Comparison of ENCODE assay signal across 46 mouse cellular contexts in genomic region chr16:38780960-38781572, GRCm38 (mm10). TPM values are rescaled to one million over a fixed set of nuclear protein-coding genes. Genes with fewer than 3 reads are reported as not detected.
"Had no signal": no experiment of that assay in that cellular context is flagged by ENCODE, and none has a peak within 500 bp of the region (broad histone marks: within the 10 kb centered on the region; RNA-seq: fewer than 3 reads in every experiment).

No protein-coding gene starts in this region.

- H3K36me3 ChIP-seq: limb, embryonic 10.5 days; limb, embryonic 12.5 days; limb, embryonic 13.5 days; limb, embryonic 15.5 days; liver, embryonic 12.5 days; liver, embryonic 13.5 days; liver, embryonic 15.5 days; lung, embryonic 15.5 days; midbrain, embryonic 10.5 days; midbrain, embryonic 12.5 days; midbrain, embryonic 13.5 days; midbrain, embryonic 15.5 days had no signal

- ATAC-seq: liver, embryonic 12.5 days; liver, postnatal 0 days; lung, postnatal 0 days; midbrain, embryonic 13.5 days; midbrain, embryonic 15.5 days; midbrain, embryonic 16.5 days had no signal

- H3K27ac ChIP-seq: left cerebral cortex, adult 2 months; limb, embryonic 10.5 days; limb, embryonic 12.5 days; limb, embryonic 13.5 days; limb, embryonic 15.5 days; liver, embryonic 12.5 days; liver, embryonic 13.5 days; liver, embryonic 14.5 days; liver, embryonic 15.5 days; lung, embryonic 15.5 days; macrophage; midbrain, embryonic 10.5 days; midbrain, embryonic 12.5 days; midbrain, embryonic 13.5 days; midbrain, embryonic 15.5 days had no signal

- DNase-seq: left cerebral cortex, postnatal 4 days; liver; liver, embryonic 13.5 days; liver, postnatal 0 days; lung, adult 18-20 months; lung, adult 2 months; lung, embryonic 14.5 days; lung, postnatal 14 days; lung, postnatal 36 days; lung, postnatal 4 days; midbrain, embryonic 14.5 days had no signal

- H3K27me3 ChIP-seq: limb, embryonic 13.5 days; limb, embryonic 15.5 days; lung, embryonic 15.5 days; midbrain, embryonic 12.5 days; midbrain, embryonic 13.5 days; midbrain, embryonic 15.5 days had no signal

- H3K9ac ChIP-seq: limb, embryonic 12.5 days; limb, embryonic 13.5 days; limb, embryonic 15.5 days; liver, embryonic 12.5 days; liver, embryonic 13.5 days; liver, embryonic 14.5 days; liver, embryonic 15.5 days; liver, postnatal 0 days; lung, embryonic 14.5 days; lung, embryonic 15.5 days; midbrain, embryonic 12.5 days; midbrain, embryonic 13.5 days; midbrain, embryonic 15.5 days had no signal

- H3K4me2 ChIP-seq: limb, embryonic 12.5 days; limb, embryonic 13.5 days; limb, embryonic 15.5 days; liver, embryonic 11.5 days; liver, embryonic 12.5 days; liver, embryonic 13.5 days; liver, embryonic 15.5 days; lung, embryonic 14.5 days; lung, embryonic 15.5 days; midbrain, embryonic 11.5 days; midbrain, embryonic 12.5 days; midbrain, embryonic 13.5 days; midbrain, embryonic 15.5 days had no signal

- H3K4me3 ChIP-seq: left cerebral cortex, adult 2 months; limb, embryonic 10.5 days; limb, embryonic 12.5 days; limb, embryonic 13.5 days; limb, embryonic 15.5 days; liver, embryonic 12.5 days; liver, embryonic 13.5 days; liver, embryonic 15.5 days; lung, embryonic 15.5 days; megakaryocyte, embryonic 14.5 days; midbrain, embryonic 10.5 days; midbrain, embryonic 12.5 days; midbrain, embryonic 13.5 days; midbrain, embryonic 15.5 days; myocyte had no signal

- H3K9me3 ChIP-seq: limb, embryonic 10.5 days; limb, embryonic 12.5 days; limb, embryonic 13.5 days; limb, embryonic 15.5 days; liver, embryonic 12.5 days; liver, embryonic 13.5 days; liver, embryonic 15.5 days; lung, embryonic 15.5 days; megakaryocyte, embryonic 14.5 days; midbrain, embryonic 10.5 days; midbrain, embryonic 12.5 days; midbrain, embryonic 13.5 days; midbrain, embryonic 15.5 days had no signal

- H3K4me1 ChIP-seq: limb, embryonic 10.5 days; limb, embryonic 15.5 days; liver, embryonic 12.5 days; liver, embryonic 13.5 days; liver, embryonic 15.5 days; megakaryocyte, embryonic 14.5 days; midbrain, embryonic 12.5 days; midbrain, embryonic 13.5 days; midbrain, embryonic 15.5 days had no signal

RNA-seq across cellular contexts. Expression of gene Upk1b, which starts 19.1 kb away (rescaled TPM):
- total RNA-seq: megakaryocyte-erythroid progenitor cell, adult 5-6 weeks; monocyte, adult 5-6 weeks had no signal
- polyA plus RNA-seq: macrophage had no signal

RNA-seq across cellular contexts. Expression of gene 4930435E12Rik, which starts 47.5 kb away (rescaled TPM):
- total RNA-seq: left cerebral cortex, adult 2 months; left cerebral cortex, adult 8-10 months; left cerebral cortex, postnatal 10 days; left cerebral cortex, postnatal 14 days; left cerebral cortex, postnatal 25 days; left cerebral cortex, postnatal 36 days; left cerebral cortex, postnatal 4 days; liver, adult 2 months; megakaryocyte progenitor cell, adult 5-6 weeks; megakaryocyte-erythroid progenitor cell, adult 5-6 weeks; midbrain, postnatal 0 days; monocyte, adult 5-6 weeks had no signal
- polyA plus RNA-seq: limb, embryonic 10.5 days; limb, embryonic 11.5 days; limb, embryonic 12.5 days; limb, embryonic 13.5 days; limb, embryonic 14.5 days; limb, embryonic 15.5 days; liver, adult 2 months; liver, embryonic 11.5 days; liver, embryonic 12.5 days; liver, embryonic 13.5 days; liver, embryonic 14.5 days; liver, embryonic 15.5 days; liver, embryonic 16.5 days; liver, postnatal 0 days; lung, adult 2 months; lung, embryonic 14.5 days; lung, embryonic 15.5 days; lung, embryonic 16.5 days; lung, postnatal 0 days; macrophage; midbrain, embryonic 10.5 days; midbrain, embryonic 11.5 days; midbrain, embryonic 12.5 days; midbrain, embryonic 13.5 days; midbrain, embryonic 14.5 days; midbrain, embryonic 15.5 days; midbrain, embryonic 16.5 days; midbrain, postnatal 0 days; myocyte; neural tube, embryonic 11.5 days had no signal
